Mouse (Mus musculus) spleen, adult 12 weeks (tissue): ENCODE results near the gene 1700028P14Rik.

Experiments used
- DNase-seq: peaks from one replicate; pipeline ENCODE4 v3.0.0; 2022; ENCODE audit warnings: low spot score

1700028P14Rik gene

GRCm38 (mm10) chr19:23607951-23608350 is 44.7 kb downstream of the 1700028P14Rik start:
- DNase-seq = no peak

- DNase-seq = no peak
These were observed 57.7 kb downstream of the 1700028P14Rik start for GRCm38 (mm10) chr19:23594950-23595349.

- no peak for DNase-seq
These were observed 73.8 kb downstream of the 1700028P14Rik start for GRCm38 (mm10) chr19:23578606-23579355.

- no peak for DNase-seq
These were observed 75.9 kb downstream of the 1700028P14Rik start for GRCm38 (mm10) chr19:23576685-23577084.

GRCm38 (mm10) chr19:23563693-23564092 is 88.9 kb downstream of the 1700028P14Rik start:
- DNase-seq = no peak

GRCm38 (mm10) chr19:23562588-23562987 is 90.0 kb downstream of the 1700028P14Rik start:
- no peak for DNase-seq

- no peak for DNase-seq
These were observed 90.6 kb downstream of the 1700028P14Rik start for GRCm38 (mm10) chr19:23562061-23562460.

- no peak for DNase-seq
These were observed 99.2 kb downstream of the 1700028P14Rik start for GRCm38 (mm10) chr19:23553450-23553849.

GRCm38 (mm10) chr19:23545604-23546003 is 107.0 kb downstream of the 1700028P14Rik start:
- no peak for DNase-seq

- no peak for DNase-seq
These were observed 109.2 kb downstream of the 1700028P14Rik start for GRCm38 (mm10) chr19:23543244-23544004.

GRCm38 (mm10) chr19:23542759-23543158 is 109.9 kb downstream of the 1700028P14Rik start:
- DNase-seq = no peak

GRCm38 (mm10) chr19:23535700-23536099 is 116.9 kb downstream of the 1700028P14Rik start:
- no peak for DNase-seq

GRCm38 (mm10) chr19:23531899-23532298 is 120.7 kb downstream of the 1700028P14Rik start:
- DNase-seq = no peak

- peak; percentile 8 for DNase-seq
These were observed 128.9 kb downstream of the 1700028P14Rik start for GRCm38 (mm10) chr19:23523711-23524110.

GRCm38 (mm10) chr19:23521831-23522230 is 130.8 kb downstream of the 1700028P14Rik start:
- DNase-seq = no peak

- DNase-seq = no peak
These were observed 131.5 kb downstream of the 1700028P14Rik start for GRCm38 (mm10) chr19:23521071-23521470.

- DNase-seq = no peak
These were observed 132.0 kb downstream of the 1700028P14Rik start for GRCm38 (mm10) chr19:23520629-23521028.

GRCm38 (mm10) chr19:23518477-23518876 is 134.1 kb downstream of the 1700028P14Rik start:
- DNase-seq = no peak

- no peak for DNase-seq
These were observed 141.3 kb downstream of the 1700028P14Rik start for GRCm38 (mm10) chr19:23511303-23511702.
